Mouse (Mus musculus) ES-Bruce4 (cell line): ENCODE measurements around the gene Sirpa.

ENCODE experiments used
- CTCF ChIP-seq: IDR thresholded peaks from one replicate; pipeline ENCODE4 v1.8.1; 2011; ENCODE audit warnings: low read depth, low read length
- POLR2A ChIP-seq: IDR thresholded peaks from one replicate; pipeline ENCODE4 v1.8.1; 2011; ENCODE audit warnings: low read length; ENCODE audit not compliant: insufficient read depth

- TF ChIP-seq POLR2A: no peak
- TF ChIP-seq CTCF: no peak
These were observed 10.4 kb upstream of the Sirpa start for GRCm38 (mm10) chr2:129582261-129582660.
